Mouse (Mus musculus) central nervous system, embryonic 11.5 days (tissue): ENCODE measurements around the gene Hhipl1. TPM values are rescaled to one million over a fixed set of nuclear protein-coding genes. Genes with fewer than 3 reads are reported as not detected.

Experiments
- polyA plus RNA-seq: library from polyadenylated mRNA; depleted of rRNA; stranded (reverse); fragments of >200 nt; gene quantifications from 2 replicates; pipeline ENCODE4 v1.2.3, GENCODE M21; 2012; rRNA removed

Gene Hhipl1
- polyA plus RNA-seq = 3.4 and 6.5 TPM in 2 replicates

DNA sequence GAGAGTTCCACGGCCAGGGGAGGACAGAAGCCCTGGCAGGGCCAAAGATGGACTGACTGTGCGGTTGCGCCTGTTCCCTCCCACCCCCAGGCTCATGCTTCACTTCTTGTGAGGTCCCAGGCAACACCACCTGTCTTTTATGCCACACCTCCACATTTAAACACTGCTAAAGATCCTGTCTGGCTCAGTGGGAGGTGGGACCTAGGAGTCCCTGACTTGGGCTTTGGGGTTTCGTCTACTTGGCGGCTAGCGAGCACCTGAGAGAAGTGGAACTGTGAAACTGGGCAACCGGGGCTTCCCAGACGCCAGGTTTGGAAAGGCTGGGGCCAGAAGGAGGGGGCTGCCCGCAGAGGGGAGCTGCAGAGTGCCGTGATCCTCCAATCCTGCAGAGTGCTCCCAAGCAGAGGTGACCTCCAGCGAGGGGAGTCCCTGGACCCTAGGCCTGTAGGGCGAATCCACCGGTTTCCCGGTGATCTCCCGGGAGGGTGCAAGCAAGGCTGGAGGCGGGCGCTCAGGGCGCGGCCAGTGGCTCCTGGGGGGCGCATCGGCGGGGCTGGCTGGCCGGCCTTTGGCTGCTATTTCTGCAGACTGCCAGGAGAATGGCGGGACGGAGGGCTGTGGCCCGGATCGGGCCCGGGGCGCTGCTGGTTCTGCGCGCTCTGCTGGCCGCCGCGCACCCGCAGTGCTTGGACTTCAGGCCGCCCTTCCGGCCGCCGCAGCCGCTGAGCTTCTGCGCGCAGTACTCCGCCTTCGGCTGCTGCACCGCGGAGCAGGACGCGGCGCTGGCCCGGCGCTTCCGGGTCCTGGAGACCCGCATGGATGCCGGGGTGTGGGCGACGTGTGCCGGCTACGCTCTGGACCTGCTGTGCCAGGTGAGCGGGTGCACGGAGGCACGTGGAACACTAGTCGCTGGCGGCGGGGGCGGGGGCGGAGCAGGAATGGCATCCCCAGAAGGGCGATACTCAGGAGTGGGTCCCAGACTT is at the start of gene Hhipl1:
TSS of gene Hhipl1 (plus strand) at position 459 of the 983 bp plus-strand sequence.

DNA sequence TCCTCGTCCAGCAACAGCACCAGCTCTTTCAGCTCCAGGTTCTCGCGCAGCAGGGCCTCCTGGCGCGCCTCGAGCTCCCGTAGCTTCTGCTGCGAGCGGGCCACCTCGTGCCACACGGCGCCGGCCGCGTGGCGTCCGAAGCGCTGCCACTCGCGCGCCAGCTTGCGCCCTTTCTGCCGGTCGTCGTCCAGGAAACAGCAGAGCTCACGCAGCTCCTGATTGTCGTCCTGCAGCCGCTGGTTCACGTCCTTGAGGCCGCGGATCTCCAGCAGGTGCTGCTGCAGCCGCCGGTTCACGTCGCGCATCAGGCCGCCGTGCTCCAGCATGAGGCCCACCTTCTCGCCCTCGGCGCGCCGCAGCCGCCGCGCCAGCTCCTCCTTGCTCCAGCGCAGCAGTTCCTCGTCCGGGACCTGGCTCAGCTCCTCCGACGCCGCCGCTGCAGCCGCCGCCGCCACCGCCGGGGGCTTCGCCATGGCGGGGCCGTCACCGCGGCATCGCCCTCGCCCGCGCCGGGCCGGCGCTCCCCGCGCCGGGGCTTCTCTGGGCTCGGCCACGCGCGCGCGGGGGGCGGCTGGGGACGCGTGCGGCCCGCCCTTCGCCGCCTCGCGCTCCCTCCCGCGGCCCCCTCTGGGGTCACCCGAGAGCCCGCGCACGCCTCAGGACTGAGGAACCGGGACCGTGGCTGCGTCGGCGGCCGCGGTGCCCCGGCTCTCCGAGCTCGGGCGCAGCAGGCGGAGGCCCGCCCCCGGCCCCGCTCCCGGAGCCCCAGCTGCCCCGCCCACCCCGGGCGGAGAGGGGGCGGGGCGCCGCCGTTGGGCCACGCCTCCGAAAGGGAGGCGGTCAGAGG is 31.2 kb upstream of the Hhipl1 start, which contains the start of gene Ccdc85c:
TSS of gene Ccdc85c (minus strand) at position 765 of the 847 bp plus-strand sequence.

DNA sequence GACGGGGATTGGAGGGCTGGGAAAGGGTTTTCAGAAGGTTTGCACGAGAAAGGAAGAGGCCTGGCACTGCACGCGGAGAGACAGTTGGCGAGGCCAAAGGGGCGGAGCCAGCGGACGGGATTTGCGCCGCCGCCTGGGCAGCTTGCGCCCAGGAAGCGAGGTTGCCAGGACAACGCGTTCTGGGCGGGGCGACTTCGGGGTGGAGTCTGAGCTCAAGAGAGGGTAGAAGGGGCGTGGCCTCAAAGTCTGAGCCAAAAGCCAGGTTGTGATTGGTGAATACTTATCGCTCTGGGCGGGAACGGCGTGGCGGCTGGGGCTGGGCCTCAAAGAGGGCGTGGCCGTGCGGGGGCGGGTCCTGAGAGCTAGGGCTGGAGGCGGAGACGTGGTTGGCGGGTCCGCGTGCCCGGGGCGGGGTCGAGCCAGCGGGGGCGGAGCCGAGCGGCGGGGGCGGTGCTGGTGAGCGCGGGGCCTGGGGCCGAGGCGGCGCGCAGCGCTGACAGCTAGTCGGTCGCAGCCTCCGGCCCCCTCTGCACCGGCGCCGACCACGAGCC is 27.9 kb downstream of the Hhipl1 start, which contains the start of gene Cyp46a1:
TSS of gene Cyp46a1 (plus strand) at position 487 of the 551 bp plus-strand sequence.

DNA sequence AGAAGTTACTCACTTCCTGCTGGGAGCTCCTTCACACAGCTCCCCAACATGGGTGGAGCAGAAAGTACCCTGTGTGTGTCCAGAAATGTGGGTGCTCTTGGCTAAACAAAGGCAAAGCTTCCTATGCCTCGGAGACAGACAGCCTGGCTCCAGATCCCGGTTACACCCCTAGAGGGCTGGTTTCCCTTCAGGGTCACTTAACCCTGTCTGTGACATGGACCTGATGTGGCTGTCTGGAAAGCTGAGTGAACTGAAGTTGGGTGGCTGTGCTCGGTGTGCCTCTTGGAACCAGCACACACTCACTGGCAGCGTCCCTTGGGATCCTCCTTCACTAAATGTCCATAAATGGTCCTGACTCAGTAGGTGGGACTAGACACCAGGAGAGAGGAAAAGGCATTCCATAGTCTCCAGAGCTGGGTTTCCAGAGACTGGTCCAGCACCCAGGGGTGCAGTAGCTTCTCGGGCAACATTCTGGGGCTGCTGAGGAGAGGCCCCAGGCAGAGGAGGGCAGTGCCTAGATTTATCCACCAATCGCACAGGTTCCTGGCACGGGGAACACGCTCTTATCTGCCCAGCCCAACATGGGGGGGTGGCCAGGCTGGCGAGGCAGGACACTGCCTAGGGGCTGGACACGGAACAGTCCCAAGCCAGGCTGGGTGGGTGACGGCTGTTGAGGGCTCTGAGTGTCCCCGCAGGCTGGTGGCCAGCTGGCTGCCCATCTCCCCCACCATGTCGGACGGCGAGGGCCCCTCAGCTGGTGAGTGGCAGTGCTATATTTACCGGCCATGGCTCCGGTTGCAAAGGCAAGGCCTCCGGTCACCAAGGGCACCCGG is 64.7 kb downstream of the Hhipl1 start, which contains the start of gene Eml1:
TSS of gene Eml1 (plus strand) at position 362 of the 833 bp plus-strand sequence.

Other genes starting within 250 kb of the Hhipl1 start
- gene Setd3, start 127.0 kb upstream of the Hhipl1 start, polyA plus RNA-seq = 74.4 and 88.3 TPM in 2 replicates
- gene Ccnk, start 126.7 kb upstream of the Hhipl1 start, polyA plus RNA-seq = 27.8 and 42.4 TPM in 2 replicates
- 27.6 and 69.4 TPM in 2 replicates for gene Ccdc85c, start 30.8 kb upstream of the Hhipl1 start, polyA plus RNA-seq
- 27.6 and 33.0 TPM in 2 replicates for gene Cyp46a1, start 28.1 kb downstream of the Hhipl1 start, polyA plus RNA-seq
- gene Eml1, start 64.7 kb downstream of the Hhipl1 start, polyA plus RNA-seq = 48.9 and 52.6 TPM in 2 replicates
- gene Evl, start 248.4 kb downstream of the Hhipl1 start, polyA plus RNA-seq = 227 and 228 TPM in 2 replicates